Mouse (Mus musculus) erythroblast, embryonic 14.5 days (primary cell): ENCODE results near the gene Olfr1048. TPM values are rescaled to one million over a fixed set of nuclear protein-coding genes. Genes with fewer than 3 reads are reported as not detected.
"Not testable (repeated sequence)": the region's sequence is repeated elsewhere in the genome, so short reads cannot be mapped to it uniquely, and the experiment has no call there.

ENCODE experiments used
- H3K27me3 ChIP-seq: 2 replicates; pipeline ENCODE4 v1.6.1; 2012; ENCODE audit warnings: inconsistent platforms; ENCODE audit not compliant: control insufficient read depth
- H3K36me3 ChIP-seq: 2 replicates; pipeline ENCODE4 v1.6.1; 2012; ENCODE audit warnings: mild to moderate bottlenecking, inconsistent platforms; ENCODE audit not compliant: control insufficient read depth
- H3K4me1 ChIP-seq: 2 replicates; pipeline ENCODE4 v1.6.1; 2012; ENCODE audit warnings: inconsistent platforms; ENCODE audit not compliant: control insufficient read depth
- H3K4me3 ChIP-seq: replicated peaks from 2 replicates; pipeline ENCODE3; 2012; ENCODE audit warnings: moderate library complexity, mild to moderate bottlenecking, inconsistent platforms
- H3K9me3 ChIP-seq: 2 replicates; pipeline ENCODE4 v1.6.1; 2012; ENCODE audit warnings: low read length, inconsistent platforms, mixed read lengths; ENCODE audit not compliant: control insufficient read depth
- GATA1 ChIP-seq: IDR thresholded peaks from 2 replicates; pipeline ENCODE4 v1.6.1; 2012; ENCODE audit warnings: low read length, inconsistent platforms, mixed read lengths
- TAL1 ChIP-seq: IDR thresholded peaks from 3 replicates; pipeline ENCODE4 v1.6.1; 2012; ENCODE audit warnings: low read length, inconsistent platforms, mixed read lengths
- polyA plus RNA-seq: library from polyadenylated mRNA; stranded (reverse); fragments of >175 nt; gene quantifications from 2 replicates; pipeline ENCODE4 v1.2.3, GENCODE M21; 2012

Olfr1048 gene
- not detected in 2 replicates for polyA plus RNA-seq

GRCm38 (mm10) chr2:86240189-86240588 lies at the start of gene Olfr1048:
Gene Olfr1048, minus strand, starts transcription at chr2:86240289.
- H3K27me3 ChIP-seq, result no peaks in the 10 kb centered on the region
- no peaks in the 10 kb centered on the region for H3K4me1 ChIP-seq
- H3K36me3 ChIP-seq, result no peaks in the 10 kb centered on the region
- TF ChIP-seq TAL1, result no peak
- TF ChIP-seq GATA1, result no peak
- no peak within 1 kb of the TSS for H3K4me3 ChIP-seq
- H3K9me3 ChIP-seq, result peaks cover 3% of the 10 kb centered on the region

GRCm38 (mm10) chr2:86278988-86279387 lies 38.9 kb upstream of the Olfr1048 start, which contains the start of gene Olfr1051:
Gene Olfr1051, minus strand, starts transcription at chr2:86279088.
- H3K4me1 ChIP-seq, H3K36me3 ChIP-seq, H3K27me3 ChIP-seq, H3K4me3 ChIP-seq, H3K9me3 ChIP-seq: not testable (repeated sequence)

GRCm38 (mm10) chr2:86258228-86258627 lies 18.1 kb upstream of the Olfr1048 start, which contains the start of gene Olfr1049:
Gene Olfr1049, minus strand, starts transcription at chr2:86258328.
- H3K4me3 ChIP-seq, H3K36me3 ChIP-seq, H3K27me3 ChIP-seq, H3K9me3 ChIP-seq, H3K4me1 ChIP-seq: not testable (repeated sequence)

GRCm38 (mm10) chr2:86231301-86231700 lies 8.8 kb downstream of the Olfr1048 start, which contains the start of gene Olfr1047:
Gene Olfr1047, minus strand, starts transcription at chr2:86231401.
- Histone ChIP-seq H3K4me1 (no peaks in the 10 kb centered on the region), H3K4me3 (no peak within 1 kb of the TSS), H3K9me3 (peaks cover 7% of the 10 kb centered on the region), H3K27me3 (no peaks in the 10 kb centered on the region), H3K36me3 (no peaks in the 10 kb centered on the region)
- no peak for TF ChIP-seq TAL1
- TF ChIP-seq GATA1, result no peak

GRCm38 (mm10) chr2:86219214-86219613 lies 20.9 kb downstream of the Olfr1048 start, which contains the start of gene Olfr1046:
Gene Olfr1046, minus strand, starts transcription at chr2:86219314.
- H3K27me3 ChIP-seq, result no peaks in the 10 kb centered on the region

GRCm38 (mm10) chr2:86202909-86203308 lies 37.2 kb downstream of the Olfr1048 start, which contains the start of gene Olfr1045:
Gene Olfr1045, minus strand, starts transcription at chr2:86203009.
- H3K4me1 ChIP-seq, result no peaks in the 10 kb centered on the region
- H3K9me3 ChIP-seq, result peaks cover 2% of the 10 kb centered on the region; the same call in 1 of the 2 replicates
- TF ChIP-seq TAL1, result no peak
- no peak for TF ChIP-seq GATA1
- H3K27me3 ChIP-seq, result no peaks in the 10 kb centered on the region
- H3K36me3 ChIP-seq, result no peaks in the 10 kb centered on the region
- no peak within 1 kb of the TSS for H3K4me3 ChIP-seq

More at GRCm38 (mm10) chr2:86219214-86219613, 20.9 kb downstream of the Olfr1048 start, which contains the start of gene Olfr1046:
- TF ChIP-seq TAL1, result no peak
- H3K9me3 ChIP-seq, result peaks cover 1% of the 10 kb centered on the region; the same call in 1 of the 2 replicates
- no peaks in the 10 kb centered on the region for H3K4me1 ChIP-seq
- H3K4me3 ChIP-seq, result no peak within 1 kb of the TSS
- H3K36me3 ChIP-seq, result no peaks in the 10 kb centered on the region

- Histone ChIP-seq H3K4me1 (no peaks in the 10 kb centered on the region), H3K9me3 (peaks cover 2% of the 10 kb centered on the region; the same call in 1 of the 2 replicates), H3K36me3 (no peaks in the 10 kb centered on the region), H3K4me3 (no peak overlapping the region), H3K27me3 (no peaks in the 10 kb centered on the region)
- TF ChIP-seq TAL1 (no peak), GATA1 (no peak)
Measured at GRCm38 (mm10) chr2:86195863-86196262, 44.2 kb downstream of the Olfr1048 start.

GRCm38 (mm10) chr2:86185583-86185982 lies 54.5 kb downstream of the Olfr1048 start, which contains the start of gene Olfr52:
Gene Olfr52, minus strand, starts transcription at chr2:86185683.
- no peak within 1 kb of the TSS for H3K4me3 ChIP-seq
- H3K36me3 ChIP-seq, result no peaks in the 10 kb centered on the region
- TF ChIP-seq TAL1 (no peak), GATA1 (no peak)
- peaks cover 5% of the 10 kb centered on the region for H3K9me3 ChIP-seq
- H3K4me1 ChIP-seq, result no peaks in the 10 kb centered on the region
- no peaks in the 10 kb centered on the region for H3K27me3 ChIP-seq

Other genes starting within 250 kb of the Olfr1048 start
- gene Olfr1031, start 250.0 kb downstream of the Olfr1048 start, polyA plus RNA-seq, result not detected in 2 replicates
- not detected in 2 replicates for gene Olfr1032, start 234.7 kb downstream of the Olfr1048 start, polyA plus RNA-seq
- not detected in 2 replicates for gene Olfr1033, start 219.7 kb downstream of the Olfr1048 start, polyA plus RNA-seq
- not detected in 2 replicates for gene Olfr1034, start 194.4 kb downstream of the Olfr1048 start, polyA plus RNA-seq
- not detected in 2 replicates for gene Olfr1036, start 166.3 kb downstream of the Olfr1048 start, polyA plus RNA-seq
- not detected in 2 replicates for gene Olfr1037, start 152.9 kb downstream of the Olfr1048 start, polyA plus RNA-seq
- gene Olfr1039, start 104.4 kb downstream of the Olfr1048 start, polyA plus RNA-seq, result not detected in 2 replicates
- not detected in 2 replicates for gene Olfr1040, start 93.6 kb downstream of the Olfr1048 start, polyA plus RNA-seq
- not detected in 2 replicates for gene Olfr1042, start 78.5 kb downstream of the Olfr1048 start, polyA plus RNA-seq
- not detected in 2 replicates for gene Olfr1043, start 72.8 kb downstream of the Olfr1048 start, polyA plus RNA-seq
- gene Olfr1044, start 62.5 kb downstream of the Olfr1048 start, polyA plus RNA-seq, result not detected in 2 replicates
- not detected in 2 replicates for gene Olfr52, start 54.6 kb downstream of the Olfr1048 start, polyA plus RNA-seq
- gene Olfr1045, start 37.3 kb downstream of the Olfr1048 start, polyA plus RNA-seq, result not detected in 2 replicates
- not detected in 2 replicates for gene Olfr1046, start 21.0 kb downstream of the Olfr1048 start, polyA plus RNA-seq
- not detected in 2 replicates for gene Olfr1047, start 8.9 kb downstream of the Olfr1048 start, polyA plus RNA-seq
- not detected in 2 replicates for gene Olfr1049, start 18.0 kb upstream of the Olfr1048 start, polyA plus RNA-seq
- not detected in 2 replicates for gene Olfr1051, start 38.8 kb upstream of the Olfr1048 start, polyA plus RNA-seq
- gene Olfr1052, start 52.2 kb upstream of the Olfr1048 start, polyA plus RNA-seq, result not detected in 2 replicates
- not detected in 2 replicates for gene Olfr1053, start 75.0 kb upstream of the Olfr1048 start, polyA plus RNA-seq
- gene Olfr1054, start 95.1 kb upstream of the Olfr1048 start, polyA plus RNA-seq, result not detected in 2 replicates
- not detected in 2 replicates for gene Olfr1055, start 110.0 kb upstream of the Olfr1048 start, polyA plus RNA-seq
- not detected in 2 replicates for gene Olfr1056, start 122.2 kb upstream of the Olfr1048 start, polyA plus RNA-seq
- gene Olfr1057, start 138.1 kb upstream of the Olfr1048 start, polyA plus RNA-seq, result not detected in 2 replicates
- not detected in 2 replicates for gene Olfr1058, start 148.3 kb upstream of the Olfr1048 start, polyA plus RNA-seq
- gene Olfr1061, start 173.8 kb upstream of the Olfr1048 start, polyA plus RNA-seq, result 0.04 TPM in 1 of 2 replicates, not detected in the other
- gene Olfr1062, start 186.5 kb upstream of the Olfr1048 start, polyA plus RNA-seq, result not detected in 2 replicates
- gene Olfr1065, start 210.3 kb upstream of the Olfr1048 start, polyA plus RNA-seq, result not detected in 2 replicates
- gene Olfr1066, start 216.0 kb upstream of the Olfr1048 start, polyA plus RNA-seq, result not detected in 2 replicates
- gene Olfr228, start 247.1 kb upstream of the Olfr1048 start, polyA plus RNA-seq, result not detected in 2 replicates